Mouse (Mus musculus) retina, embryonic 14.5 days (tissue): ENCODE results near the gene Syt13.

Source experiments
- DNase-seq: peaks from one replicate; pipeline ENCODE4 v3.0.0-alpha.2; 2015; ENCODE audit warnings: low spot score

Syt13 gene

GRCm38 (mm10) chr2:92964345-92964744, 49.4 kb downstream of the Syt13 start:
- DNase-seq = no peak

DNA sequence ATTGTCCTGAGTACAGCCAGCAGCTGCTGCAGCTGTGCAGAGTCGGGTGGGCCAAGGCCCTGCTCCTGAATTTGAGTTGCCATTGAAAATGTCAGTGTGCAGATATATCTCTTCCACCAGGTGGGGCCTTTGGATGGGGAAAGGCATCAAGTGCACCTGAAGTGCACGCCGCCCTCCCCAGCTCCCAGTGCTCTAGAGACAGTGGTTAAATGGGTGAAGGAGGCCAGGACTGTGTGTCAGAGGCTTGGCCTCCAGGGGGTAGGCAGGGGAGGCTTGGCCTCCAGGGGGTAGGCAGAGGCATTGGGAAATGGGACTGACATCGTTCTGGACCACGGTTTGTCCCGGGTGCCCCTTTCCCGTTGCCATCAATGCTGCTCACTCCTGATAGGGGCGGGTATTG, 51.4 kb downstream of the Syt13 start:
- DNase-seq = no peak

DNA sequence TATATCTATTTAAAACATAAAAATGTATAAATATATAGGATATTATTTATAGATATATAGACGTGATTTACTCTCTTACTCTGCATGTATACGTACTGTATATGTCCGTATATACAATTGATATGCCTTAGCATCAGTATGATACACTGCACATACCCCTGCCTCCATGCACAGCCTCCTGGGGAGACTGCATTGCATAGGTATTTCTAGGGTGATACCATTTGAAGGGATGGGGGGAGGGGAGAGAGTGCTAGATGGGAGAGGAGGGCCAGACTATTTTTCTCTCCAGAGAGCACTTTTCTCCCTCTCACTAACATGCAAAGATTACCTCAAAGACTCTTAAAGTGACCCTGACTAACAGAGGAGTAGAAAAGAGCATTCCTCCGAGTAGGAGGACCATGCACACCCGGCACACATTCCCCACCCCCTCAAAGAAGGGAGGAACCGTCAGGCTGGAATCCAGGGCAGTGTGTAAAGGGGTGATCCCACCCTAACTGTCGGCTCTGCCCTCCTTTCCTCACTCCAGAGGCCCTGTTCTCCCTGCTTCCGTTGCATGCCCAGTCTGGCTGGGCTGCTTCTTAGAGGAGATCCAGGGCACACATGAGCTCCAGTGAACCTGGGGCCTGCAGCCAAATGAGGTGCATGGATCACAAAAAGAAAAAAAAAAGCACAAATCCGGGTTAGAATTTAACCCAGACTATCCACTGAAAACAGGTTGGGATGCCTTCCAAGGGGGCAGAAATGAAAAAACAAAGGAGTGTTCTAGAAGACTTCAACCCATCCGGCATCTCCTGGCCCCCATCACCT, 52.3 kb downstream of the Syt13 start:
- DNase-seq = peak; percentile 50

GRCm38 (mm10) chr2:92967839-92968166, 52.9 kb downstream of the Syt13 start:
- no peak for DNase-seq

DNA sequence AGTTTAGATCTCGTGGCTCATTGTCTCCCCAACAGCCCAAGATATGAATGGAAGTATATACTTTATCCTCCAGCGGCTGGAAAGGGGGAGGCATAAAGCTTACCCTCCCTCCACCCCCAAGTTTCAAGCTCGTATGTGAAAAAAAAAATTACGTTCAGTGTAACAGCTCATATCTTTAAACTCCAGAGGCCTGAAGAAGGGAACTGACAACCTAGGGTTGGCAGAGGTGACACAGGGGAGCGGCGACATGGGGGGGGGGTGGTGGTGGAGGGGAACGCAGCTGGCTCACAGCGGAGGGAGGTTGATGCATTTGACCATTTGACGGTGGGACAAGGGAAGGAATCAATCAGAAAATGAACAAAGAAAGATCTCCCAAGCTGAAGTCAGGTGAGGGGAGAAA, 56.2 kb downstream of the Syt13 start:
- no peak for DNase-seq

DNA sequence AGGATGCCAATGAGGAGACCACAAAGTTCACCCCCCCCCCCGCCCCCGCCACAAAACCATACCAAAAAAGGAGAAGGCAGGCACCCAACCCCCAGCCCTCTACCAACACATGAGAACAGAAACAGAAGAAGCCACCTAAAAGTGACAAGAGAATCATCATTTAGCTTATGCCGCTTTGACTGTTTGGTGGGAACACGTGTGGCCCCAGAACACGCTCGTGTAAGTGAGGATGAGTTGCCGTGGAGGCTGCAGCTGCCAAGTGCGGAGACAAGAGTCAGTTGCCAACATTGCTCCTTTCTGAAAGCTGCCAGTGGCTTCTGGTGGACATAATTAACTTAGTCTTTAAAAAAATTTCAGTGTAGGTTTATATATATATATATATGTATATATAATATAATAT, 56.6 kb downstream of the Syt13 start:
- DNase-seq = no peak

DNA sequence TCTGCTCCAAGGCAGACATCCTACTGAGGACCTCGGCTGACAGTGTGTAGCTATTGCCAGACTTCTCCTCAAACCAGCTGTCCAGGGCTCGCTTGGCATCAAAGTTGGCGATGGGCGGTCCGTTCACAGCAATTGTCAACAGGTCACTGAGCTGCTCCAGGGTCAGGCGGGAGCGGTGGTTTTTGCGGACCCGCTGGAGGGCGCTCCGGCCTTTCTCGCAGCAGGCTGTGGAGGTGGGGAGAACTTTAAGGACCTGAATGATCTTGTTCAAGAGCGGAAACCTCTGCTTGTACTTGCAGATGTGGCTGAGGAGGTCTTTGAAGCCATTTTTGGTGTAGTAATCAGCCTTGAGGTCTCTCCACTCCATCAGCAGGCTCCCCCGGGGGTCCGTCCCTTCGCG, 57.2 kb downstream of the Syt13 start:
- DNase-seq = no peak

DNA sequence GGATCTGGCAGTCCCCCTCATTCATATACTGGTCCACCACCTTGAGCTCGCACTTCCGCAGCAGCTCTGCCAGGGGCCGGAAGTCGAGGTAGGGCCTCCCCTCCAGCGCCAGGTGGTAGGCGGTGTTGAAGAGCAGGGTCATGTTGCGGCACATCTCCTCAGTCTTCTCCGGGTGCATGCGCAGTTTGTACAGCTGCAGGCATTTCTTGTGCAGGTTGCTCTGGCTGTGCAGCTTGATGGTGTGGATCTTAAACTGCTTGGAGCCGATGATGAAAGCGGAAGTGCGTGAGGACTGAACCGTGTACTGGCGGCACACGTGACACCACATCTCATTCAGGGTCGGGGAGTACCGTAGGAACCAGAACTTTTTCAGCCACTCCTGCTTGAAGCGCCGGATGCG, 58.7 kb downstream of the Syt13 start:
- no peak for DNase-seq

DNA sequence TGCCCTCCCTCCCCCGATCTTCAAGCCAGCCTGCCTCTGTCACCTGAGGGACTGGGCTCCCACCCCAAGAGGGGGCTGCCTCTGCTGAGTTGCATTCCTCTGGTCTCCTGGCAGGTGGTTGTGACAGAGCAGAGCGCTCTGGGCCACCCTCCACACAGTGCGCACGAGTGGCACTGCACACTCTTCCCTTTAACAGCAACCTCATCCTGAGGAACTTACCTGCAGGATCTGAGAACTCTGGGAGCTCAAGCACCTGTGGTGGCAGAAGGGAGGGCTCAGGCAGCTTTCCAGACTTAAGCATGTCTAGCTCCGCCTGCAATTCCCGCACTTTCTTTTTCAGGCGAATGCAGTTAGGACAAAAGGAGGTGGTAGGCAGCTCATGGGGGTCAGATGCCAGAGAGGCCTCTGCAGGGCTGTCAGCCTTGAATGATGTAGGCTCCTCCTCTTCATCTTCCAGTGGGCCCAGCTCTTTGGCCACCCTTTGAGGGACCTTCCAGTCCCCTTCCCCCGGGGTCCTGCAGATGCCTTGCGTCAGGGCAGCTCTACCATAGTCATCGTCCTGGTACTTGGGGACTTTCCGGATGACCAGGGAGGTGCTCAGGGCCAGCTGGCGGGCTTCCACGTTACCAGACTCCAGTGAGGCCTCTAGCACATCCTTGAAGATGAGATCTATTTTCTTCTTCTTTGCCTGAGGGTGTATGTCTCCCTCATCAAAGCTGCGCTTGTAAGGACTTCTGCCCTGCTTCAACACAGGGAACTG, 60.3 kb downstream of the Syt13 start:
- DNase-seq = no peak

GRCm38 (mm10) chr2:92980165-92980564, 65.3 kb downstream of the Syt13 start:
- no peak for DNase-seq

DNA sequence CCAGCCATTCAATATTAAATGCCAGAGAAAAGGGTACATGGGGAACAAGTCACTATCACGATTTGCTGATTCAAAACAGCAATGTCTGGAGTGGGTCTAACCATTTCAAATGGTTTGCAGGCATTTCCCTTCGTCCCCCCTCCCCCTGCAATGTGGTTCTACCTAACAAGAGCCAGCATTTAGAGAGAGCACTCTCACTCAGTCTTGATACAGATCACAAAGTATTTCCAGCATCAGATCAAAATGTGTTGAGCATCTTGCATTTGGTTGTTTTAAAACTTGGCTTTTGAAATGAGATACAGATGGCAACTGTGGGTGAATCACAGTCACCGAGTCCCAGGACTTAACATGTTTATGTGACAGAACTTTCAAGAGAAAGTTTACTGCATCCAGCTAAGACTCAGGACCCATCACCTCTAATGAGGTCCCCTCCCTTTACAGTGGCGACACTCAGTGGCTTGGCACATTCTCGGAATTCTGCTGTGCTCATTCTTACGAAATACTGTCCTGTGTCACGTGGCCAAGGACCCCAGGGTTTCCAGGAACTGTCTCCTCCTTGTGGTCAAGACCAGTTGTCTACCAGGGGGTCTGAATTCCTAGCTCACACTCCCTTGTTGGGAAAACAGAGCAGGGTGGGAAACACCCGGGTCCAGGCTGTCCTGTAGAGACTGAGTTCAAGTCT, 67.8 kb downstream of the Syt13 start:
- no peak for DNase-seq

DNA sequence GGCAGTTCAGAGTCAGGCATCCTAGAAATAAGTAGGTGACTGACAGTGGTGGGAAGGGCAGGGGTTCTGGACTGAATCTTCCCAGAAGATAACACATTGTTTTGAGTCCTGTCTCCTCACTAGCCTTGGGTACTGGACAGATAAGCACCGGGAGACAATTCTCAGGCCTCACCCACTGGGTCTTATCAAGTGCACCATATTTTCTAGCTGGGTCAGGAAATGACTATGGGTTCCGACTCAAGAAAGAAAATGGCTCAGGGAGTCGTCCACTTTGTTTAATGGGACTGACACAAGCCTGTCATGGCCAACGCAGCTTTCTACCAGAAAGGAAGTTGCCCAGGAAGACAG, 68.3 kb downstream of the Syt13 start:
- no peak for DNase-seq

DNA sequence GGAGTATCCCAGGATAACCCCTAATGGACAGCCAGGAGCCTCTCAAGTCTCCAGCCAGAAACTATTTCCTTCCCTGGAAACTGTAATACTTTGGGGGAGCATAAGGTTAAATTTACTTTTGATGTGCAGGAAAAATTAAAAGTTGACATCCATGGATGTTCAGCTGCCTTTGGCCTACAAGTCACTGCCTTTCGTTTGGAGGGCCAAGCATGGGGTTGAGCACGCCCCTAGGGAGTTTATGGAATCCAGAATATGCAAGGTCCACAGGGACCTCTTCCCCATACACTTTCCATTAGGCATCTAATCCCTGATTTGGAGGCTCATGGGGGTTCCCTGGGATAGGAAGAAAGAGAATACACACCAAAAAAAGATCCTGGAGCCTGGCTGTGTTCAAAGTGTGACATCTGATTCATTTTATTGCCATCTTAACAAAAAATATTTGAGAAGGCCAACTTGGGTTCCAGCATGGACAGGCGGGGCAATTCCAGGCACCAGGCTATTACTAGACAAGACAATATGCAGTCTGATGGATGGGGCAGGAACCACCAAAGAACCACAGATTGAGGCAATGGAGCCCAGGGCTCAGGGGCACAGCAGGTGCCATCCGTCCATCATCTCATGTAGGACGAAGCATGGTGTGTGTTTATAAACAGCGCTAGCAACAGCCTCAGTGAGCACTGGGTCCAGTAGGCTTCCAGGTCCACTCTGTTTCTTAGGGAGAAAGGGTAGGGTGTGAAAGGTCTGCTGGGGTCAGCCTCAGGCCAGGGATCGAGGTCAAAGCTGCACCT, 69.6 kb downstream of the Syt13 start:
- no peak for DNase-seq

DNA sequence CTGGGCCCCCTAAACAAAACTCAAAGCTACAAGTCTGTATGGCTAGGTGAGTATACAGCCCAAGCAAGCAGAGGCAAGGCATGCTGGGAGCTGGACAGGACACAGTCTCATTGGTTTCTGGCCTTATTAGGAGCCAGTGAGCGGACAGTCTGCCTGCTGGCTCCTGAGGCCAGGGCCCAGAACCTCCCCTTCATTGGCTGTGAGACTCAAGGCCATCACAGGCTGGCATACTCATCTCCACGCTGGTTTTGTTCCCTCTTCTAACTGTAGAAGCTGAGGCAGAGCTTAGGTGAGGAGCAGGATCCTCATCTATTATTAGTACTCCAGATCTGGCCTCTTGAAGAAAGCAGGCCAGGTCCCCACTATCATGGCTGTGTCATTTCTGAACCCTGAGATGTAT, 70.3 kb downstream of the Syt13 start:
- no peak for DNase-seq

- no peak for DNase-seq
These were observed 70.7 kb downstream of the Syt13 start for GRCm38 (mm10) chr2:92985600-92985999.

- no peak for DNase-seq
These were observed 72.3 kb downstream of the Syt13 start for GRCm38 (mm10) chr2:92987108-92987618.

DNA sequence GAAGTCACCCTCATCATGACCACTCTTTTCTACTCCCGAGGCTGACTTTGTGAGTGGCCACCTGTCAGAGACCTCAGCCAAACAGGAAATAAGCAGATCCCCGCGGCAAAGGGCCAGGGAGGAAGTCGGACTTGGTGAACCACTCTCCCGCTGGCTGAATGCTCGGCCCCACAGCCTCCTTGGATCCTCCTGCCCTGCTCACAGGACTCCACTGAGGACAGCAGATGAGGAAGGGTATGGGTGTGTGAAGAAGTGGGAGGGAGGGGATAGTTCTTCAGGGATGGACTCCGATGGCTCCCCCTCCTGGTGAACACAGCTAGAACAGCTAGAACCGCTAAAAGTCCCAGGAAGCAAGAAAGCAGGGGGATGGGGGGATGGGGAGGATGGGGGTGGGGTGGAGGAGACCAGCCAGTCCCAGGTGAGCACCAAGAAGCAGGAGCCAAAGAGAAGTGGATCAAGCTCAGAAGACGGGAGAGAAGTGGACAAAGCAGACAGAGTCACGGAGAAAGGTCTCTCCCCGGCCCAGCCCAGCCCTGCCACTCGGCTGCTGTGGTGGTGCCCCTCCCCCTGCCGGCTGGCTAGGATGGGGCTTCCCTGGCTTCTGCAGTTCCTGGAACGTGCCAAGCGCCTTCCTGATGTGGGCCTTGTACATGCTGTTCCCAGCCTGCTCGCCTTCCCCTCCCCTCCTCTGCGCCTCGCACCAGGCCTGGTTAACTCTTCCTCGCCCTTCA, 73.2 kb downstream of the Syt13 start:
- peak; percentile 77 for DNase-seq

DNA sequence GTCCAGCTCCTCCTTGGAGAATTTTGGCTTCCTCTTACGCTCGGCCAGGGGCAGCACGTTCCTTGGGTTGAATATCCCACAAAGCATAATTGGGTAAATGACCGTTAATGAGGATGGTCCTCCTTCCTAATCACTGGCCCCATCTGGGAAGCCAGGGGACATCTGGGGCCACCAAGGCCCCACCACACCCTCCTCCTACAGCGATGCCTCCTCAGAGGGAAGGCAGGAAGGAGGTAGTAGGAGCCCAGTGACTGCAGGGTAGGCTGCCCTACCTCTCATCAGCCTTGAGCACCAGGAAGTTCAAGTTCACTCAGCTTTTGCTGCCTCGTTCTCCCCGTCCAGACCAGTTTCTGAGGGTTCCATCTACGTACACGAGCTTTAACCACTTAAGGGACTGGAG, 74.7 kb downstream of the Syt13 start:
- no peak for DNase-seq

GRCm38 (mm10) chr2:92991976-92992375, 77.1 kb downstream of the Syt13 start:
- DNase-seq = no peak

GRCm38 (mm10) chr2:93005028-93005427, 90.1 kb downstream of the Syt13 start:
- no peak for DNase-seq
